In genomic region chr4:130570941-130571720, GRCm38 (mm10) we compare ENCODE assay signal across 14 mouse cellular contexts. TPM values are rescaled to one million over a fixed set of nuclear protein-coding genes. Genes with fewer than 3 reads are reported as not detected.
DNase-seq lines count a peak whose midpoint lies in the region; ATAC-seq lines count a peak whose summit lies in the region.
"Had no signal": no experiment of that assay in that cellular context is flagged by ENCODE, and none has a peak within 500 bp of the region (broad histone marks: within the 10 kb centered on the region; RNA-seq: fewer than 3 reads in every experiment).

No protein-coding gene starts in this region.

- H3K36me3 ChIP-seq in hindbrain, embryonic 15.5 days, result no peaks in the 10 kb centered on the region
- H3K36me3 ChIP-seq: limb, embryonic 12.5 days; lung, embryonic 15.5 days had no signal

- WGBS in hindbrain, embryonic 15.5 days, result 19% methylated on average over 10 of the region's 10 CpGs

- peak; percentile 40 for ATAC-seq in hindbrain, embryonic 15.5 days (ENCODE audit: low FRiP score, low read depth)
- ATAC-seq: intestine, embryonic 16.5 days; Patski had no signal

- no peak overlapping the region; the same call in 1 of the 2 replicates for H3K9ac ChIP-seq in hindbrain, embryonic 15.5 days
- H3K9ac ChIP-seq: limb, embryonic 12.5 days; lung, embryonic 15.5 days had no signal

- intact Hi-C loops in left cerebral cortex, postnatal 4 days (cut with DNase I), result no loop called here
- intact Hi-C loops in gastrocnemius, postnatal 14 days (cut with DNase I; ENCODE audit: low total_unique reads), result no loop called here

- H3K4me2 ChIP-seq in hindbrain, embryonic 15.5 days, result peak overlapping the region; percentile 85
- H3K4me2 ChIP-seq: limb, embryonic 12.5 days; lung, embryonic 15.5 days had no signal

- H3K9me3 ChIP-seq in hindbrain, embryonic 15.5 days, result no peaks in the 10 kb centered on the region
- H3K9me3 ChIP-seq: limb, embryonic 12.5 days; lung, embryonic 15.5 days had no signal

- peak overlapping the region; percentile 56; the same call in 1 of the 2 replicates for H3K27ac ChIP-seq in hindbrain, embryonic 15.5 days (replicated peaks)
- H3K27ac ChIP-seq: heart, adult 2 months; limb, embryonic 12.5 days; lung, embryonic 15.5 days had no signal

- peak overlapping the region; percentile 84 for H3K4me3 ChIP-seq in hindbrain, embryonic 15.5 days
- H3K4me3 ChIP-seq: heart, adult 2 months; limb, embryonic 12.5 days; lung, embryonic 15.5 days had no signal

- H3K27me3 ChIP-seq in hindbrain, embryonic 15.5 days, result no peaks in the 10 kb centered on the region
- H3K27me3 ChIP-seq: limb, embryonic 12.5 days; Patski had no signal

- H3K4me1 ChIP-seq in hindbrain, embryonic 15.5 days (replicated peaks), result peaks cover 51% of the 10 kb centered on the region

- peak; percentile 48 for DNase-seq in left cerebral cortex, postnatal 4 days
- DNase-seq in left cerebral cortex, adult 18-20 months (ENCODE audit: low spot score in 2 of 2), result no peak
- peak; percentile 28 to 83 for DNase-seq in kidney, postnatal 25 days
- no peak for DNase-seq in gastrocnemius, postnatal 14 days
- DNase-seq in urinary bladder, postnatal 25 days (ENCODE audit: low spot score), result no peak
- DNase-seq in adipocyte (ENCODE audit: low spot score), result no peak
- no peak for DNase-seq in adrenal gland, postnatal 25 days
- DNase-seq: heart, adult 2 months had no signal

RNA-seq across cellular contexts. Expression of gene Nkain1, which starts 2.8 kb away (rescaled TPM):
- total RNA-seq in left cerebral cortex, postnatal 4 days (2021), result 100 to 1,000 TPM; 158 to 164 TPM
- total RNA-seq in left cerebral cortex, adult 18-20 months (2021), result 10 to 100 TPM; 30.5 to 34.5 TPM
- 11.7 and 12.6 TPM in 2 replicates for polyA plus RNA-seq in hindbrain, embryonic 15.5 days (2015; fragmentation: Nextera tagmentation; extraction: Ambion mirVana)
- 10 to 100 TPM; 11.7 to 12.2 TPM for total RNA-seq in gastrocnemius, postnatal 14 days (2021)
- 5.6 and 7.2 TPM in 2 replicates for total RNA-seq in adrenal gland, postnatal 25 days (2021)
- polyA plus RNA-seq: intestine, embryonic 16.5 days; stomach, embryonic 16.5 days had no signal

Comparison
In these comparisons a context has a peak if more than half of its experiments do, and no peak if none do; other contexts are left out.
1. DNase-seq: peak in left cerebral cortex, postnatal 4 days (single experiment) and kidney, postnatal 25 days (2 of 2); none in left cerebral cortex, adult 18-20 months (0 of 2), gastrocnemius, postnatal 14 days (single experiment), urinary bladder, postnatal 25 days (single experiment), adipocyte (single experiment) and adrenal gland, postnatal 25 days (single experiment).
2. RNA of gene Nkain1, which starts 2.8 kb away (total RNA-seq): 158 to 164 TPM in left cerebral cortex, postnatal 4 days; 30.5 to 34.5 TPM in left cerebral cortex, adult 18-20 months, 11.7 to 12.2 TPM in gastrocnemius, postnatal 14 days and 5.6 to 7.2 TPM in adrenal gland, postnatal 25 days; every median in the first group is over 4 times any median in the second.